Comparison of ENCODE assay signal across 22 mouse cellular contexts in the genomic region with DNA sequence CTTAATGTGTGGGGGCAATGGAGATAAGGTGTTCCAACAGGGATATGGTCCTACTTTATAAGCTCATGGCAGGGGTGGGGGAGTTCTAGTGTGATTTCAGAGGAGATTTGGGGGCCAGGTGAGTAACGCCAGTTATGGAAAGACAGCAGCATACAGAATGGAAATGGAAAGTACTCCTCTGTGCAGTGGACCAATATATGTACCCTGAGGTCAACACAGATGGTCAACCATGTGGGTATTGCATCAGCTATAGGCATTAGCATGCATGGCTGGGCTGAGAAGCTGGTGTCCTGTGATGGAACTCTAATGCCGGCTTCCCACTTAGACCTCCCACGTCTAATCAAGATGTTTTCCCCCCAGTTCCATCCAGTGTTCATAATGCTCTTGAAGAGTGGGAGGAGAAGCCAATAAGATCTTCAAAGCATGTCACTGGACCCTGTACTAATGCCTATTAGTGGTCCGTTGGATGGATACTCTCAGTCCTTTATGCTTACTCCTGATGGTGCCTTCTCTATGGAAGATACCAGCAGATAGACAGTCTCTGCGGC.
"Had no signal": no experiment of that assay in that cellular context is flagged by ENCODE, and none has a peak within 500 bp of the region (broad histone marks: within the 10 kb centered on the region; RNA-seq: fewer than 3 reads in every experiment).

No protein-coding gene starts in this region.

- H3K27ac ChIP-seq: heart, adult 2 months; heart, embryonic 13.5 days; heart, embryonic 15.5 days; hindbrain, embryonic 13.5 days; kidney, postnatal 0 days; left cerebral cortex, adult 2 months; limb, embryonic 10.5 days; limb, embryonic 12.5 days; liver, embryonic 13.5 days had no signal

- H3K4me1 ChIP-seq: limb, embryonic 10.5 days; limb, embryonic 12.5 days had no signal

- DNase-seq: forebrain, postnatal 0 days; gastrocnemius, postnatal 14 days; gastrocnemius, postnatal 36 days; heart, adult 2 months; heart, postnatal 14 days; heart, postnatal 36 days; kidney, adult 18-20 months; kidney, postnatal 14 days; layer of hippocampus, adult 9-11 months; layer of hippocampus, postnatal 36 days; liver; liver, embryonic 13.5 days had no signal

- ATAC-seq: forebrain, postnatal 0 days; intestine, embryonic 16.5 days had no signal

- H3K27me3 ChIP-seq: heart, embryonic 13.5 days; heart, embryonic 15.5 days; hindbrain, embryonic 13.5 days; limb, embryonic 12.5 days; liver, embryonic 13.5 days had no signal

- H3K4me3 ChIP-seq: heart, adult 2 months; heart, embryonic 13.5 days; heart, embryonic 15.5 days; hindbrain, embryonic 13.5 days; left cerebral cortex, adult 2 months; limb, embryonic 10.5 days; limb, embryonic 12.5 days; liver, embryonic 13.5 days had no signal

- H3K9me3 ChIP-seq: heart, embryonic 13.5 days; heart, embryonic 15.5 days; hindbrain, embryonic 13.5 days; limb, embryonic 10.5 days; limb, embryonic 12.5 days; liver, embryonic 13.5 days had no signal

- H3K36me3 ChIP-seq: heart, embryonic 13.5 days; heart, embryonic 15.5 days; hindbrain, embryonic 13.5 days; limb, embryonic 10.5 days; limb, embryonic 12.5 days; liver, embryonic 13.5 days had no signal

- H3K9ac ChIP-seq: forebrain, postnatal 0 days; heart, embryonic 13.5 days; heart, embryonic 15.5 days; hindbrain, embryonic 13.5 days; limb, embryonic 12.5 days; liver, embryonic 13.5 days had no signal

- H3K4me2 ChIP-seq: heart, embryonic 11.5 days; heart, embryonic 13.5 days; heart, embryonic 15.5 days; hindbrain, embryonic 13.5 days; limb, embryonic 12.5 days; liver, embryonic 11.5 days; liver, embryonic 13.5 days had no signal
